Mouse (Mus musculus): ENCODE results near the gene Mgrn1.
A peak's percentile ranks its signal among the peaks of the same experiment; 100 is the strongest.

Mgrn1 gene

GRCm38 (mm10) chr16:4907972-4908371 lies 21.9 kb downstream of the Mgrn1 start:
- no peak for DNase-seq (ENCODE audit: low spot score in 2 of 2)

- DNase-seq (ENCODE audit: low spot score in 2 of 2): no peak
These were observed 23.7 kb downstream of the Mgrn1 start for GRCm38 (mm10) chr16:4909745-4910144.

GRCm38 (mm10) chr16:4910758-4911157 lies 24.7 kb downstream of the Mgrn1 start:
- DNase-seq (ENCODE audit: low spot score in 2 of 2): no peak

GRCm38 (mm10) chr16:4912074-4912648 lies 26.1 kb downstream of the Mgrn1 start:
- no peak for DNase-seq (ENCODE audit: low spot score in 2 of 2)

GRCm38 (mm10) chr16:4912907-4913782 lies 27.1 kb downstream of the Mgrn1 start:
- peak in 1 of 2 experiments; percentile 26 for DNase-seq (ENCODE audit: low spot score in 2 of 2)

- peak; percentile 84 to 86 for DNase-seq (ENCODE audit: low spot score in 2 of 2)
These were observed 28.0 kb downstream of the Mgrn1 start for GRCm38 (mm10) chr16:4913783-4914735.

- DNase-seq (ENCODE audit: low spot score in 2 of 2): no peak
These were observed 29.9 kb downstream of the Mgrn1 start for GRCm38 (mm10) chr16:4915931-4916330.

- no peak for DNase-seq (ENCODE audit: low spot score in 2 of 2)
These were observed 30.6 kb downstream of the Mgrn1 start for GRCm38 (mm10) chr16:4916608-4917007.

GRCm38 (mm10) chr16:4920556-4920955 lies 34.5 kb downstream of the Mgrn1 start:
- DNase-seq (ENCODE audit: low spot score in 2 of 2): no peak

- DNase-seq (ENCODE audit: low spot score in 2 of 2): no peak
These were observed 36.4 kb downstream of the Mgrn1 start for GRCm38 (mm10) chr16:4922481-4922880.

- no peak for DNase-seq (ENCODE audit: low spot score in 2 of 2)
These were observed 37.9 kb downstream of the Mgrn1 start for GRCm38 (mm10) chr16:4923996-4924395.

- DNase-seq (ENCODE audit: low spot score in 2 of 2): no peak
These were observed 41.9 kb downstream of the Mgrn1 start for GRCm38 (mm10) chr16:4927967-4928366.

- DNase-seq (ENCODE audit: low spot score in 2 of 2): no peak
These were observed 42.4 kb downstream of the Mgrn1 start for GRCm38 (mm10) chr16:4928474-4928873.

- DNase-seq (ENCODE audit: low spot score in 2 of 2): peak; percentile 64 to 67
These were observed 46.4 kb downstream of the Mgrn1 start for GRCm38 (mm10) chr16:4932429-4932828.

GRCm38 (mm10) chr16:4935430-4935829 lies 49.4 kb downstream of the Mgrn1 start:
- no peak for DNase-seq (ENCODE audit: low spot score in 2 of 2)

- DNase-seq (ENCODE audit: low spot score in 2 of 2): peak in 1 of 2 experiments; percentile 57
These were observed 50.1 kb downstream of the Mgrn1 start for GRCm38 (mm10) chr16:4935931-4936703.

GRCm38 (mm10) chr16:4937351-4938190 lies 51.5 kb downstream of the Mgrn1 start:
- no peak for DNase-seq (ENCODE audit: low spot score in 2 of 2)

- no peak for DNase-seq (ENCODE audit: low spot score in 2 of 2)
These were observed 52.4 kb downstream of the Mgrn1 start, which contains the start of gene Nudt16l1 for GRCm38 (mm10) chr16:4938461-4938860. Gene Nudt16l1, plus strand, starts transcription at chr16:4938761.

GRCm38 (mm10) chr16:4938989-4939388 lies 52.9 kb downstream of the Mgrn1 start:
- DNase-seq (ENCODE audit: low spot score in 2 of 2): peak; percentile 98

GRCm38 (mm10) chr16:4939412-4939811 lies 53.4 kb downstream of the Mgrn1 start:
- peak; percentile 69 to 76 for DNase-seq (ENCODE audit: low spot score in 2 of 2)

All from right cerebral cortex, postnatal 10 days (tissue).